Mouse (Mus musculus) forebrain, embryonic 11.5 days (tissue): ENCODE results near the gene Spata31. TPM values are rescaled to one million over a fixed set of nuclear protein-coding genes. Genes with fewer than 3 reads are reported as not detected.
A peak's percentile ranks its signal among the peaks of the same experiment; 100 is the strongest.

Experiments used
- ATAC-seq: fragments of 200-750 bp; cut with Nextera tagmentation; replicated peaks from 2 replicates; pipeline ENCODE4 v1.8.0; 2017; ENCODE audit warnings: moderate TSS enrichment; ENCODE audit not compliant: low FRiP score
- DNase-seq: peaks from one replicate; pipeline ENCODE4 v3.0.0-alpha.2; 2017; ENCODE audit warnings: low spot score
- H3K27ac ChIP-seq: fragments of 300-500 bp; sonication (generic); 2 replicates; pipeline ENCODE4 v1.5.1; 2014; ENCODE audit warnings: low read depth, low read length
- H3K27me3 ChIP-seq: fragments of 300-500 bp; sonication (generic); 2 replicates; pipeline ENCODE4 v1.6.1; 2014; ENCODE audit warnings: mild to moderate bottlenecking, low read length, mixed read lengths; ENCODE audit not compliant: control insufficient read depth, insufficient read depth
- H3K36me3 ChIP-seq: fragments of 300-500 bp; sonication (generic); 2 replicates; pipeline ENCODE4 v1.6.1; 2014; ENCODE audit warnings: mild to moderate bottlenecking, low read length, moderate library complexity, mixed read lengths; ENCODE audit not compliant: control insufficient read depth, insufficient read depth
- H3K4me1 ChIP-seq: fragments of 300-500 bp; sonication (generic); replicated peaks from 2 replicates; pipeline ENCODE4 v1.6.1; 2014; ENCODE audit warnings: low read length, mixed read lengths; ENCODE audit not compliant: control insufficient read depth, insufficient read depth
- H3K4me2 ChIP-seq: fragments of 300-500 bp; sonication (generic); 2 replicates; pipeline ENCODE4 v1.6.1; 2014; ENCODE audit warnings: low read depth, mild to moderate bottlenecking, low read length, moderate library complexity, mixed read lengths; ENCODE audit not compliant: severe bottlenecking
- H3K4me3 ChIP-seq: fragments of 300-500 bp; sonication (generic); 2 replicates; pipeline ENCODE4 v1.5.1; 2014; ENCODE audit warnings: low read depth, low read length
- H3K9ac ChIP-seq: fragments of 300-500 bp; sonication (generic); 2 replicates; pipeline ENCODE4 v1.6.1; 2014; ENCODE audit warnings: low read length
- H3K9me3 ChIP-seq: fragments of 300-500 bp; sonication (generic); 2 replicates; pipeline ENCODE4 v1.6.1; 2016; ENCODE audit warnings: low read length, mixed read lengths; ENCODE audit not compliant: control insufficient read depth
- WGBS: fragments of 180-500 bp; shearing (Covaris S2); extraction: QIAGEN DNeasy Blood & Tissue Kit; methylation state at CpG from one replicate; pipeline ENCODE4 v1.1.7; 2014; 5-methylcytosine and 5-hydroxymethylcytosine counted together
- polyA plus RNA-seq: library from polyadenylated mRNA; unstranded; fragments of >200 nt; fragmentation: Nextera tagmentation; extraction: Ambion mirVana; gene quantifications from 2 replicates; pipeline ENCODE4 v1.2.1, GENCODE M21; 2014

Spata31 gene
- polyA plus RNA-seq = not detected in 2 replicates

- Histone ChIP-seq H3K4me2 (no peak within 1 kb of the TSS), H3K36me3 (no peaks in the 10 kb centered on the region), H3K4me1 (no peaks in the 10 kb centered on the region), H3K4me3 (no peak within 1 kb of the TSS), H3K27ac (no peak within 1 kb of the TSS), H3K27me3 (no peaks in the 10 kb centered on the region), H3K9me3 (no peaks in the 10 kb centered on the region), H3K9ac (no peak within 1 kb of the TSS)
- DNase-seq (no peak), ATAC-seq (no peak)
- 74% methylated on average over 1 of the region's 1 CpGs for WGBS
Observed at GRCm38 (mm10) chr13:64917191-64917590, at the start of gene Spata31. Gene Spata31 (plus strand): TSS chr13:64917406.

GRCm38 (mm10) chr13:64903132-64903531, 14.1 kb upstream of the Spata31 start:
- no peak overlapping the region for H3K4me3 ChIP-seq
- ATAC-seq (peak; percentile 56), DNase-seq (no peak)
- H3K9ac ChIP-seq = no peak overlapping the region
- H3K36me3 ChIP-seq = no peaks in the 10 kb centered on the region
- no peak overlapping the region for H3K27ac ChIP-seq
- H3K9me3 ChIP-seq = no peaks in the 10 kb centered on the region
- H3K4me2 ChIP-seq = no peak overlapping the region
- WGBS = 26% methylated on average over 1 of the region's 1 CpGs
- H3K27me3 ChIP-seq = no peaks in the 10 kb centered on the region
- peaks cover 2% of the 10 kb centered on the region; the same call in 1 of the 2 replicates for H3K4me1 ChIP-seq

GRCm38 (mm10) chr13:64903585-64904208, 13.5 kb upstream of the Spata31 start, which contains the start of gene Cntnap3:
Gene Cntnap3 (minus strand): TSS chr13:64903955.
- peak; percentile 91 for ATAC-seq
- peak; percentile 77 for DNase-seq
- 5% methylated on average over 16 of the region's 16 CpGs for WGBS
- Histone ChIP-seq H3K9ac (peak within 1 kb of the TSS; percentile 39), H3K4me3 (peak within 1 kb of the TSS; percentile 14; the same call in 1 of the 2 replicates), H3K4me2 (peak within 1 kb of the TSS; percentile 41), H3K27ac (no peak within 1 kb of the TSS), H3K36me3 (no peaks in the 10 kb centered on the region), H3K4me1 (peaks cover 2% of the 10 kb centered on the region; the same call in 1 of the 2 replicates), H3K27me3 (no peaks in the 10 kb centered on the region), H3K9me3 (no peaks in the 10 kb centered on the region)

Other genes with a start within 250 kb of the Spata31 start
- 0.17 and 0.25 TPM in 2 replicates for gene Cntnap3, start 13.5 kb upstream of the Spata31 start, polyA plus RNA-seq
- gene Spata31d1c, start 115.7 kb downstream of the Spata31 start, polyA plus RNA-seq = not detected in 2 replicates
- not detected in 2 replicates for gene Prss47, start 135.4 kb downstream of the Spata31 start, polyA plus RNA-seq
- 45.9 and 50.2 TPM in 2 replicates for gene Mfsd14b, start 195.6 kb downstream of the Spata31 start, polyA plus RNA-seq
- not detected in 2 replicates for gene Olfr465-ps1, start 220.7 kb downstream of the Spata31 start, polyA plus RNA-seq
- not detected in 2 replicates for gene Olfr466, start 232.8 kb downstream of the Spata31 start, polyA plus RNA-seq